Mouse (Mus musculus) kidney, adult 2 months (tissue): Measurements from ENCODE around the gene Ccnjl. TPM values are rescaled to one million over a fixed set of nuclear protein-coding genes. Genes with fewer than 3 reads are reported as not detected.

Experiments
- DNase-seq: peaks from one replicate; pipeline ENCODE4 v3.0.0; 2021
- H3K27ac ChIP-seq: fragments of 200-500 bp; 2 replicates; pipeline ENCODE4 v1.5.1; 2012; ENCODE audit warnings: low read depth, low read length, control low read depth, inconsistent platforms; ENCODE audit not compliant: insufficient read depth
- H3K27me3 ChIP-seq: fragments of 200-500 bp; replicated peaks from 2 replicates; pipeline ENCODE4 v1.6.1; 2012; ENCODE audit warnings: mild to moderate bottlenecking, moderate library complexity, low read length, inconsistent platforms; ENCODE audit not compliant: control insufficient read depth, insufficient read depth
- H3K36me3 ChIP-seq: fragments of 200-500 bp; 2 replicates; pipeline ENCODE4 v1.6.1; 2012; ENCODE audit warnings: mild to moderate bottlenecking, moderate library complexity, low read length, inconsistent platforms; ENCODE audit not compliant: control insufficient read depth, insufficient read depth
- H3K4me1 ChIP-seq: fragments of 200-500 bp; 2 replicates; pipeline ENCODE4 v1.6.1; 2011; ENCODE audit warnings: low read length; ENCODE audit not compliant: control insufficient read depth, insufficient read depth
- H3K4me3 ChIP-seq: fragments of 200-500 bp; 2 replicates; pipeline ENCODE4 v1.5.1; 2011; ENCODE audit warnings: mild to moderate bottlenecking, low read depth, low read length, control low read depth; ENCODE audit not compliant: insufficient read depth
- CTCF ChIP-seq: fragments of 200-500 bp; conservative IDR thresholded peaks from 2 replicates; pipeline ENCODE4 v1.5.1; 2011; ENCODE audit warnings: low read depth, mild to moderate bottlenecking, control low read depth, low read length, moderate library complexity, mixed read lengths; ENCODE audit not compliant: insufficient read depth, insufficient read length
- POLR2A ChIP-seq: fragments of 200-500 bp; IDR thresholded peaks from one replicate; pipeline ENCODE4 v1.6.1; 2011; ENCODE audit warnings: low read depth, low read length, control low read depth
- WGBS: fragments of 180-500 bp; shearing (Covaris S2); methylation state at CpG from one replicate; pipeline ENCODE4 v1.1.7; 2018; 5-methylcytosine and 5-hydroxymethylcytosine counted together
- polyA plus RNA-seq: library from polyadenylated mRNA; depleted of rRNA; stranded (reverse); fragments of >200 nt; gene quantifications from 2 replicates; pipeline ENCODE4 v1.2.3, GENCODE M21; 2012

The Ccnjl gene
- polyA plus RNA-seq, 1 experiment: 1.0 TPM

DNA sequence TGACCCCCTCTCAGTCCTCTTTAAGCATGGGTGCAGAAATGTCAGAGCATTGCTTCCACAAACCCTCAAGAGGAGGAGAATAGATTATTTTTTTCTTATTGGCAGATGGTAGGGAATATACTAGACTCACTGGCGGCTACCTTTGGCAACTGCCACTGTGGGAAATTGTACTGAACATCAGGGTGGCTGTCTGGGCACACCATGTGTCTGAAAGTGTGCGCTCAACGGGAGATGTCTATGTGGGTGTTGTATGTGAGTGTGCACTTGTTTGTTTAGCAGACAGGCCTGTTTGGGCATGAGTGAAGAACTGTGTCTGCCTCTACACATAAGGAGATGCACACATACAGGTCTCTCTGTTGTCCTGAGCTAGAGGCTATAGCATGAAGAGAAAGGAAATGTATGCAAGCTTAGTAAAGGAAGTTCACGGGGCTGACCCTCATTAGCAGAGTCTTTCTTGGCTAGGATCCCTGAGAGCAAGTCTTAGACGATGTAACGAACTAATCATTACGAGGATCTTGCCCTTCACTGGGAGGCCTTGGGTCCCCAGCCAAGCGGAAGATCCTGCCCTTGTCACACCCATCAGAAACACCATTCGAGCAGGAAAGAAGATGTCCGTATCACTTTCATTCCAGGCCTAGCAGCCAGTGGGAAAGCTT is 81.5 kb downstream of the Ccnjl start:
- 53% methylated on average over 10 of the region's 10 CpGs for WGBS
- H3K4me1 ChIP-seq: no peaks in the 10 kb centered on the region
- no peaks in the 10 kb centered on the region for H3K36me3 ChIP-seq
- no peak for DNase-seq
- H3K4me3 ChIP-seq: no peak overlapping the region
- no peak overlapping the region for H3K27ac ChIP-seq
- TF ChIP-seq POLR2A (no peak), CTCF (no peak)
- H3K27me3 ChIP-seq: no peaks in the 10 kb centered on the region

DNA sequence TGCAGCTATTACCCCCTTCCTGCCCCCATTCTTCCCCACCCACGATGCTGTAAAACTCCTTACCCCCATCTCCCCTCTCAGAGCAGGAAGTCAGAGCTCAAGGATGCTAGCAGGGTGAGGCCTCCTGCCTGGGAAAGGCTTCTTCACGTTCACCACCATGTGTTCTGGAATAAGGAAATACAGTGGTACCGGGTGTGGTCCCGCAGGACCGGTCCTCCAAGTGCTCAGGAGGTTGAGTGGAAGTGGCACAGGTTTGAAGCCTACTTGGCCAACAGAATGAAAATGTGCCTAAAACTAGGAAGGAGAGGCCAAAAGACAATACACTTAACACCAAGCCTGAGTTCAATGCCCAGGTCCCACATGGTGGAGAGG is 82.1 kb downstream of the Ccnjl start:
- TF ChIP-seq POLR2A: no peak
- no peak for TF ChIP-seq CTCF
- H3K36me3 ChIP-seq: no peaks in the 10 kb centered on the region
- no peaks in the 10 kb centered on the region for H3K27me3 ChIP-seq
- 68% methylated on average over 5 of the region's 5 CpGs for WGBS
- no peak overlapping the region for H3K4me3 ChIP-seq
- H3K27ac ChIP-seq: no peak overlapping the region
- no peaks in the 10 kb centered on the region for H3K4me1 ChIP-seq
- no peak for DNase-seq

DNA sequence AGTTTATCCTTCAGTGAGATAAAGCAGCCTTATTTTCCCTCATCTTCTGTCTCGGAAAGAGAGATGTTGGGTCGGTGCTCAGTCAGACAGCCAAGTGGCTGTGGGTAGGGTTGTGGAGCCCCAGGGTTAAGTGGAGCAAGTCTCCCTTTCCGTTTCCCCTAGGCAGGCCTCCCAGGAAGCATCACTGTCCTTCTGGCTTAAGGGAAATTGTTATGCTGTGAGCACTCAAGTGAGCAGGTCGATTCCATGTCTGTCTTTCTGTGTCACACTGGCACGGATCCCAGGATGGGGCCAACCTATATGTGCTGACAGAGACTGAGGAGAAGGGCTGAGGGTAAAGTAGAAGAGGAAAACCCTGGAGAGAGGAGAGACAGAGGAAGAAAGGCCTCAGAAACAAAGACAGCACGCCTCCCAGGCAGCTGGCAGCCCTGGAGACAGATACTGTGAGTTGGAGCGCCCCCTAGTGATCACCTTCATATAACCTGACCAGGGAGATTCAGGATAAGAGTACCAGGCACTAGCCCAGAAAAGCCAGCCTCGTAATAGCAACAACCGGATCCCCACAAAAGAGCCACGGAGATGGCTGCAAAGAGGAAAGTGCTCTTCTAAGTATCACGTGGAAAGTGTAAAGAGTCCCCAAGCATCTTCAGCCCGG is 84.4 kb downstream of the Ccnjl start:
- 27% methylated on average over 12 of the region's 12 CpGs for WGBS
- TF ChIP-seq POLR2A (no peak), CTCF (peak; percentile 79)
- H3K4me3 ChIP-seq: no peak overlapping the region
- H3K4me1 ChIP-seq: no peaks in the 10 kb centered on the region
- DNase-seq: peak; percentile 85
- H3K27me3 ChIP-seq: no peaks in the 10 kb centered on the region
- H3K36me3 ChIP-seq: no peaks in the 10 kb centered on the region
- no peak overlapping the region for H3K27ac ChIP-seq

GRCm38 (mm10) chr11:43617924-43618323 is 89.3 kb downstream of the Ccnjl start:
- DNase-seq: no peak
- Histone ChIP-seq H3K4me3 (no peak overlapping the region), H3K36me3 (no peaks in the 10 kb centered on the region), H3K27ac (no peak overlapping the region), H3K27me3 (no peaks in the 10 kb centered on the region), H3K4me1 (peaks cover 6% of the 10 kb centered on the region; the same call in 1 of the 2 replicates)
- TF ChIP-seq POLR2A: no peak
- no peak for TF ChIP-seq CTCF
- WGBS: 84% methylated on average over 5 of the region's 5 CpGs

DNA sequence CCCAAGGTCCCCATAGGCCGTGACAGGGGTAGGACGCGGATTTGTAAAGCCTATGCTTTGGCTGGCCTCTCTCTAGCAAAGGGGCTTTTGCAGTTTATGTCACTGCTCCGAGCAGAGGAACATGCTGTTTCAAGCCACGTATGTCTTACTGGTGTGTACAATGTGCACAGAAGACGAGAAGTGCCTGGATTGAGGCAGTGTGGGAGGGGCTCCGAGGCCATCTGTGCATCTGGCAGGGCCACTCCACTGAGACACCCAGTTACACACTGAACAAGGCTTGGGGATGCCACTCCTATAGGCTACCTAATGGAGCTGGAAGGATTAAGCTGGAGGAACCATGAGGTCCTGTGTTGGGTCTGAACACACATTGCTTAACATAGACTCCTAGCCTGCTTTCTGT is 89.8 kb downstream of the Ccnjl start:
- Histone ChIP-seq H3K36me3 (no peaks in the 10 kb centered on the region), H3K27me3 (no peaks in the 10 kb centered on the region), H3K4me1 (peaks cover 6% of the 10 kb centered on the region; the same call in 1 of the 2 replicates), H3K4me3 (no peak overlapping the region), H3K27ac (no peak overlapping the region)
- WGBS: 88% methylated on average over 7 of the region's 7 CpGs
- no peak for DNase-seq
- TF ChIP-seq CTCF (no peak), POLR2A (no peak)

GRCm38 (mm10) chr11:43621769-43622168 is 93.2 kb downstream of the Ccnjl start:
- Histone ChIP-seq H3K4me1 (peaks cover 7% of the 10 kb centered on the region), H3K4me3 (no peak overlapping the region), H3K36me3 (no peaks in the 10 kb centered on the region), H3K27me3 (no peaks in the 10 kb centered on the region), H3K27ac (peak overlapping the region; percentile 52; the same call in 1 of the 2 replicates)
- TF ChIP-seq CTCF: no peak
- no peak for TF ChIP-seq POLR2A
- DNase-seq: peak; percentile 91
- WGBS: 47% methylated on average over 5 of the region's 5 CpGs

DNA sequence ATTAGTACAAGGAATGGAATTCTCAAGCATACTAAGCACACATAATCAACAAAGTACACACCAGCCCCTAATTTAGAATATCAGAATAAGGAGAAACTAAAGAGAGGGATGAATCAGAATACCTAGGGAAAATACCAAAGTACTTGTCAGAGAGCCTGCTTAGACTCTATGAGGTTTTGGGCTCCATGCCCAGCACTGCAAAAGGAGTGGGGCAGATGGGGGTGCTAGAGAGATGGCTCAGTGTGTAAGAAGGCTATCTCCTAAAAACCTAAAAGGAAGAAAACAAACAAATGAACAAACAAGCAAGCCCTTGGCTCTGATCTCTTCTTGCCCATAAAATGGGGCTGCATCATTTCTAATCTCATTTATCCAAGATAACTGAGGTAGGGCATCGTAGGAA is 95.8 kb downstream of the Ccnjl start:
- WGBS: 95% methylated on average over 1 of the region's 1 CpGs
- TF ChIP-seq CTCF (no peak), POLR2A (no peak)
- no peaks in the 10 kb centered on the region for H3K27me3 ChIP-seq
- H3K36me3 ChIP-seq: no peaks in the 10 kb centered on the region
- peaks cover 14% of the 10 kb centered on the region for H3K4me1 ChIP-seq
- peak; percentile 64 for DNase-seq
- H3K4me3 ChIP-seq: no peak overlapping the region
- H3K27ac ChIP-seq: no peak overlapping the region
